Mouse (Mus musculus) kidney, postnatal 0 days (tissue): Measurements from ENCODE around the gene Copb2. TPM values are rescaled to one million over a fixed set of nuclear protein-coding genes. Genes with fewer than 3 reads are reported as not detected.
A peak's percentile ranks its signal among the peaks of the same experiment; 100 is the strongest.

Experiments used
- ATAC-seq: fragments of 200-750 bp; cut with Nextera tagmentation; replicated peaks from 2 replicates; pipeline ENCODE4 v1.8.0; 2017; ENCODE audit warnings: low read depth, moderate number of reproducible peaks, moderate TSS enrichment, moderate library complexity; ENCODE audit not compliant: low FRiP score
- DNase-seq: peaks from one replicate; pipeline ENCODE4 v3.0.0-alpha.2; 2016; ENCODE audit warnings: low spot score
- H3K27ac ChIP-seq: fragments of 300-500 bp; sonication (generic); 2 replicates; pipeline ENCODE4 v1.5.1; 2014; ENCODE audit warnings: mild to moderate bottlenecking
- H3K27me3 ChIP-seq: fragments of 300-500 bp; sonication (generic); 2 replicates; pipeline ENCODE4 v1.6.1; 2014; ENCODE audit warnings: low read length, mixed read lengths; ENCODE audit not compliant: insufficient read depth
- H3K36me3 ChIP-seq: fragments of 300-500 bp; sonication (generic); 2 replicates; pipeline ENCODE4 v1.6.1; 2014; ENCODE audit warnings: low read length, mixed read lengths; ENCODE audit not compliant: insufficient read depth
- H3K4me1 ChIP-seq: fragments of 300-500 bp; sonication (generic); replicated peaks from 2 replicates; pipeline ENCODE4 v1.6.1; 2014; ENCODE audit warnings: antibody characterized with exemption, low read length, mixed read lengths; ENCODE audit not compliant: insufficient read depth
- H3K4me2 ChIP-seq: fragments of 300-500 bp; sonication (generic); 2 replicates; pipeline ENCODE4 v1.6.1; 2014; ENCODE audit warnings: mild to moderate bottlenecking, low read length, moderate library complexity, mixed read lengths
- H3K4me3 ChIP-seq: fragments of 300-500 bp; sonication (generic); replicated peaks from 2 replicates; pipeline ENCODE4 v1.5.1; 2014; ENCODE audit warnings: low read depth, low read length
- H3K9ac ChIP-seq: fragments of 300-500 bp; sonication (generic); 2 replicates; pipeline ENCODE4 v1.6.1; 2014; ENCODE audit warnings: low read depth, low read length
- H3K9me3 ChIP-seq: fragments of 300-500 bp; sonication (generic); replicated peaks from 2 replicates; pipeline ENCODE4 v1.6.1; 2016; ENCODE audit warnings: low read length, inconsistent platforms, mixed read lengths
- CTCF ChIP-seq: IDR thresholded peaks from 2 replicates; pipeline ENCODE4 v1.5.1; 2016; ENCODE audit warnings: antibody characterized with exemption, low read depth, mild to moderate bottlenecking, moderate library complexity
- WGBS: fragments of 180-500 bp; shearing (Covaris S2); extraction: QIAGEN DNeasy Blood & Tissue Kit; methylation state at CpG from one replicate; pipeline ENCODE4 v1.1.7; 2014; 5-methylcytosine and 5-hydroxymethylcytosine counted together
- polyA plus RNA-seq: library from polyadenylated mRNA; unstranded; fragments of >200 nt; fragmentation: Nextera tagmentation; extraction: Ambion mirVana; gene quantifications from 2 replicates; pipeline ENCODE4 v1.2.1, GENCODE M21; 2015

Copb2 gene
- 138 and 155 TPM in 2 replicates for polyA plus RNA-seq

DNA sequence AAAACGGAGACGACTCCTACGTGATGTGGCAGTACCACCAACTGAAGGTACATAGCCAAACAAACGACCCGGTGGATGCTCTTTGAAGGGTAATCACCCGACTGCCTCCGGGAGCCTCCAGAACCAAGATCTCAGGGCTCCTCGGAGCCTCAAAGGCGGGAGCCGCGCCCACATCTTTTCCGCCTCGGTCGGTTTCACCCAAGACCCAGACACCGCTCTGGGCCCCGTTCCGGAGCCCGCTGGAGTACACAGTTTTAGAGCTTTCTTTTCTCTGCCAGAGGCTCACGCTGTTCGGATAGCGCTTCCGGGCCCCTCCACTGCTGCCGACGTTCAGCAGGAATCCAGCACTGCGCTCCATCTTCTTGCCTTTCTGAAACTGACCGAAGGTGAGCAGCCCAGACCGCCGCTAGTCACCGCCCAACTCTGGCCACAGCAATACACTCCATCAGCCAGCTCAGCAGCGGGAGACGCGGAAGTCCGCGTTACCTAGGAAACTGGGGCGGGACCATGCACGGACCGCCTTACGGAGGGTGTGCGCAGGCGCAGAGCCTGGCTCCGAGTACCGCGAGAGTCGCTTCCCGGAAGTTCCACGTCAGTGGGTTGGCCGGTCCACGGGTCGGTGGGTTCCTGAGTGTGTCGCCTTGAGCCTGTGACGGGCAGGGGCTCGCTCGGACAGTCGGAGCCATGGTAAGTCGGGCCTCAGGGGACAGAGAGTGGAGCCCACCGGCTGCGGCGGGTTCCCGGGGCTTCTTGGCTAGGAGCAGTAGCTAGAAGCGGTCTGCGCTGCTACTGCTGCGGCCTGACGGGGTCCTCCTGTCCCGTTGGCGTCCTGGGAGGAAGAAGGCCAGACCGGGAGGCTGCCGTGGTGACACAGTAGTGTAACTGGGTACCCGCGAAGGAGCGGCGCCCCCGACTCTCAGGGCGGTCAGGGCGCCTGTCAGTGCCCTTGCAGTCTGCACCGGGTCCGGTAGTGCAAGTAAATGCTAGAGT lies at the start of gene Copb2:
Gene Copb2, plus strand, starts transcription at position 585 of the 990 bp plus-strand sequence.
- Histone ChIP-seq H3K9ac (peak within 1 kb of the TSS; percentile 94), H3K4me1 (peaks cover 14% of the 10 kb centered on the region), H3K27me3 (no peaks in the 10 kb centered on the region), H3K4me2 (peak within 1 kb of the TSS; percentile 81), H3K27ac (peak within 1 kb of the TSS; percentile 85), H3K4me3 (peak within 1 kb of the TSS; percentile 85), H3K36me3 (peaks cover 2% of the 10 kb centered on the region; the same call in 1 of the 2 replicates), H3K9me3 (no peaks in the 10 kb centered on the region)
- ATAC-seq (peak; percentile 99), DNase-seq (peak; percentile 98)
- under 1% methylated on average over 73 of the region's 76 CpGs for WGBS
- TF ChIP-seq CTCF: no peak; the same call in 1 of the 2 replicates

DNA sequence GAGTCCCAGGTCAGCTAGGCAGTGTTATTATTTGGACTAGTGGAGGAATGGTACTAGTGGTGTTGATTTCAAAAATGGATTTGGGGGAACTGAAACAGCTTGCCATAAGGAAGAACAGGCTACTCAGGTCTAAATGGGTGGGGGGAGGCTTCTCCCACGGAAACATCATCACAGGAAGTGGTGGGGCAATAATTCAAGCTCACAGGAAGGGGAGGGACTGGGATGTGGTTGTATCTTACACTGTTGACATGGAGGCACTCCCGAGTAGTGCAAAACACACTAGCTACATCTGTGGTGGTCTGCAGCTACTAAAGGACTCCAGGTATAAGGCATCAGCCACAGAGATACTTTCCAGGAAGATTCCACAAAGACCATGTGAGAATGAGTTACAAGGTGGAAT lies 39.6 kb upstream of the Copb2 start:
- no peak for TF ChIP-seq CTCF
- 70% methylated on average over 2 of the region's 2 CpGs for WGBS

DNA sequence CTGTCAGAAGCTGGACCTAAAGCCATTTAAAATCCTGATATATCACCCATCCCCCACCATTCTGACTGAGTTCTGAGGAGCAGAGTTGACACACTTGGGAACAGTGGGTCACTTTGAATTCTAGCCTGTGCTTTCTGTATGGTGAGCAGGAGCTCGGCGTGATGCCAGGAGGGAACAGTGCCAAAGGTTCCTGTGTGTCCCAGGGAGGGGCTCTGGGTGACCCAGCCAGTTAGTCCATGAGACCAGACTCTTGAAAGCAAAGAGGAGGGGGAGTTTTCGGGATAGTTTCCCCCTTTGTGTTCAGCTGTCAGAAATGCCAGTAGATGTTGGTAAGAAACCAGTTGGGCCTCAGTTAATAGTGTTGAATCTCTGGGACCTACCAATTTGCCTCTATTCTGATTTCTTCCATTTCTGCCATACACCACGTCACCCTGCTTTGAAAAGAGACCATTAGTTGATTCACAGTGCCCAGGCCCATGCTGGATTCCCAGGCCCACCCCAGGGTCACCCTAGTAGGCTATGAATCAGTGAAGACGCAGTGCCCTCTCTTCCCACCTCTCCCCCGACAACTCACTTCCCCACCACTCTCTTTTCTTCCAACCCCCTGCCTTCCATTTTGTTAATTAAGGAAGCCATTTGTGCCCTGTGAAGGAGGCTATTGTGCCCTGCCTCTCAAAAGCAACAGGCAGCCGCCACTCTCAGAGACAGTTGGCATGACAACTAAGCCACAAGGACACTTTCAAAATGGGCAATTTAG lies 38.6 kb upstream of the Copb2 start:
- ATAC-seq (no peak), DNase-seq (no peak)
- H3K4me2 ChIP-seq: no peak overlapping the region
- H3K4me3 ChIP-seq: no peak overlapping the region
- H3K4me1 ChIP-seq: no peaks in the 10 kb centered on the region
- WGBS: 74% methylated on average over 7 of the region's 7 CpGs
- no peak overlapping the region for H3K27ac ChIP-seq
- no peaks in the 10 kb centered on the region for H3K27me3 ChIP-seq
- no peaks in the 10 kb centered on the region for H3K36me3 ChIP-seq
- no peak for TF ChIP-seq CTCF
- H3K9ac ChIP-seq: no peak overlapping the region
- H3K9me3 ChIP-seq: no peaks in the 10 kb centered on the region

More for the DNA sequence above, 39.6 kb upstream of the Copb2 start:
- H3K4me3 ChIP-seq: no peak overlapping the region
- no peaks in the 10 kb centered on the region for H3K27me3 ChIP-seq
- no peaks in the 10 kb centered on the region for H3K4me1 ChIP-seq
- no peak for ATAC-seq
- H3K27ac ChIP-seq: no peak overlapping the region
- no peaks in the 10 kb centered on the region for H3K36me3 ChIP-seq
- no peaks in the 10 kb centered on the region for H3K9me3 ChIP-seq
- no peak for DNase-seq
- H3K9ac ChIP-seq: no peak overlapping the region
- no peak overlapping the region for H3K4me2 ChIP-seq

DNA sequence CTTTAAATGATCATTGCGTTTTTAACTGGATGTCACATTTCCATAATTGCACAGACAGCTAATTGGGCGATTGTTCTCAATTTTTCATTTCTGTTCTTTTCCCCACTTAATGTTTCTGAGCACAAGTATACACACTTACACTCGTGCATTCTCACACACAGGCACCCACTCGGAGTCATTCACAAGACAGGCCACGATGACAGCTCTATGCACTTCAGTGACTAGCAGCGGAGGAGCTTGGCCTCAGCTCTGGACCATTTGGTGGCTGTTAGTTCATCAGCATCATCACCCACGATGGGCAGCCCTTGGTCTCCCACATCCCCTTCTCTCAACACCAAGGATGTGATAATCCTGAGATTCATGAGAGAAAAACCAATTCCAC lies 38.0 kb upstream of the Copb2 start:
- H3K4me3 ChIP-seq: no peak overlapping the region
- TF ChIP-seq CTCF: no peak
- H3K9me3 ChIP-seq: no peaks in the 10 kb centered on the region
- no peak for DNase-seq
- WGBS: 55% methylated on average over 7 of the region's 7 CpGs
- H3K4me2 ChIP-seq: no peak overlapping the region
- ATAC-seq: no peak
- no peaks in the 10 kb centered on the region for H3K36me3 ChIP-seq
- no peaks in the 10 kb centered on the region for H3K27me3 ChIP-seq
- no peak overlapping the region for H3K27ac ChIP-seq
- no peak overlapping the region for H3K9ac ChIP-seq
- H3K4me1 ChIP-seq: no peaks in the 10 kb centered on the region

DNA sequence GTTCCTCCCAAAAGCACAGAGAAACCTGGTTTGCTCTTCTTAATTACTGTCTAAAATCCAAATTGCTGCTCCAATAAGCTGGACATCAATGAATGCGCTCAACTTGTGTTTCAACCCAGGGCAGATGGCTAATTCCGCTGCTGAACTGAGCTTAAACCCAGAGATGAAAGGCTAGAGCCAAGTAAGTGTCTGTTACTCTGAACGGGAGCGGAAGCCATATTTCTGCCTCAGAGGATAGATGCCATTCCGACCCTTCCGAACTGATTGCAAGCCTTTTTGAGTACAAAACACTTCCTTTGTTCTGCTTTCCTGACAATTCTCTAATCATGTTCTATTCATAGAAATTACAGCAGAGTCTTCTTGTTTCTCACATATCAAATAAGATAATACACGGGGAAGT lies 36.3 kb upstream of the Copb2 start:
- no peak overlapping the region for H3K9ac ChIP-seq
- ATAC-seq: no peak
- peak; percentile 59 for DNase-seq
- no peak overlapping the region for H3K4me3 ChIP-seq
- H3K9me3 ChIP-seq: no peaks in the 10 kb centered on the region
- H3K4me1 ChIP-seq: no peaks in the 10 kb centered on the region
- no peak overlapping the region for H3K4me2 ChIP-seq
- H3K36me3 ChIP-seq: no peaks in the 10 kb centered on the region
- no peak for TF ChIP-seq CTCF
- WGBS: 37% methylated on average over 7 of the region's 7 CpGs
- no peak overlapping the region for H3K27ac ChIP-seq
- H3K27me3 ChIP-seq: no peaks in the 10 kb centered on the region

DNA sequence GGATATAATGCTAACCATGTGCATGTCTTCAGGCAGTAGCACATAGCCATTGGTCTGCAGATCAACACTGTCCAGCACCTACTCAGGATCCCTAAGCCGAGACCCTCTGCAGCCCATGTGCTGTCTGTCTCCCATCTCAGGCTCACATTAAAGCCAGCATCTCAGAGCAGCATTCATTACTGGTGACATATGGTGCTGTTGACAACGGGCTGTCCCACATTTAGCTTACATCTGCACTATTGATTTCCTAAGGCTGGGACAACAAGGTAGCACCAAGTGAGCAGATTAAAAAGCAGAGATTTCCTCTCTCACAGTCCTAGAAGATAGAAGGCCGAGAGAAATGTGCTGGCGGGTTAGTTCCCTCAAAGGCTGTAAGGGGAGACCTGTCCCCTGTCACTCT lies 33.7 kb upstream of the Copb2 start:
- DNase-seq: no peak
- no peaks in the 10 kb centered on the region for H3K9me3 ChIP-seq
- no peaks in the 10 kb centered on the region for H3K27me3 ChIP-seq
- no peak overlapping the region for H3K9ac ChIP-seq
- H3K4me2 ChIP-seq: no peak overlapping the region
- ATAC-seq: no peak
- H3K36me3 ChIP-seq: no peaks in the 10 kb centered on the region
- no peak for TF ChIP-seq CTCF
- no peak overlapping the region for H3K27ac ChIP-seq
- H3K4me3 ChIP-seq: no peak overlapping the region
- WGBS: 66% methylated on average over 4 of the region's 4 CpGs
- no peaks in the 10 kb centered on the region for H3K4me1 ChIP-seq
